ENCODE assay signal across 19 mouse cellular contexts in the genomic region with DNA sequence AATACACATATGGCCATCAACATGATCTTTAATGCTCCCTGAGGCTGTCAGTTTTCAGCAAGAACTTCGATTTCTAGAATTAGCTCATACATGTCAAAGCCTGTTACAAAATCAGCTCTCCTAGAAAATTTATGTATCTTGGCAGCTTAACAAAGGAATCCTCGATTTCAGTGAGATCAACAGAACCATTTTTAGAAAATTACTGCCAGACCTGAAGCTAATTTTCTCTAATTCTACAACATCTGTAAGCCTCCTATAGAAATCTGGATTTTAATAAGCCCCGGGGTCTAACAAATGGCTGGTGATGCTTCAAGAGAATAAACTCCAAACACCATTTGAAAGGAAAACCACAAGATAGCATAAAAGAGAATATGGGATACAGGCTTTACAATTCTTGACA.
A peak's percentile ranks its signal among the peaks of the same experiment; 100 is the strongest.
DNase-seq lines count a peak whose midpoint lies in the region; ATAC-seq lines count a peak whose summit lies in the region.
"Had no signal": no experiment of that assay in that cellular context is flagged by ENCODE, and none has a peak within 500 bp of the region (broad histone marks: within the 10 kb centered on the region; RNA-seq: fewer than 3 reads in every experiment).

No protein-coding gene starts in this region.

- no peaks in the 10 kb centered on the region for H3K36me3 ChIP-seq in hindbrain, embryonic 14.5 days (replicated peaks; ENCODE audit: control insufficient read depth, insufficient read depth)
- no peaks in the 10 kb centered on the region for H3K36me3 ChIP-seq in hindbrain, embryonic 16.5 days (ENCODE audit: control insufficient read depth, insufficient read depth, low read length)
- H3K36me3 ChIP-seq: heart, embryonic 15.5 days; kidney, embryonic 15.5 days; neural tube, embryonic 12.5 days had no signal

- H3K4me1 ChIP-seq in hindbrain, embryonic 14.5 days (replicated peaks; ENCODE audit: control insufficient read depth, insufficient read depth, low read length): no peaks in the 10 kb centered on the region
- no peaks in the 10 kb centered on the region for H3K4me1 ChIP-seq in hindbrain, embryonic 16.5 days (ENCODE audit: control insufficient read depth, insufficient read depth, low read depth, low read length)
- H3K4me1 ChIP-seq: heart, embryonic 15.5 days; kidney, embryonic 15.5 days; neural tube, embryonic 12.5 days had no signal

- H3K27me3 ChIP-seq in hindbrain, embryonic 14.5 days (ENCODE audit: control insufficient read depth, insufficient read depth, low read length): no peaks in the 10 kb centered on the region
- H3K27me3 ChIP-seq in hindbrain, embryonic 16.5 days (replicated peaks; ENCODE audit: control insufficient read depth, insufficient read depth, low read length): no peaks in the 10 kb centered on the region
- H3K27me3 ChIP-seq: heart, embryonic 15.5 days; kidney, embryonic 15.5 days; neural tube, embryonic 12.5 days had no signal

- no peaks in the 10 kb centered on the region for H3K9me3 ChIP-seq in hindbrain, embryonic 14.5 days (ENCODE audit: control insufficient read depth, low read length)
- H3K9me3 ChIP-seq in hindbrain, embryonic 16.5 days (ENCODE audit: control insufficient read depth, low read length): no peaks in the 10 kb centered on the region
- H3K9me3 ChIP-seq: heart, embryonic 15.5 days; kidney, embryonic 15.5 days; neural tube, embryonic 12.5 days had no signal

- no peak overlapping the region for H3K4me3 ChIP-seq in hindbrain, embryonic 14.5 days (replicated peaks; ENCODE audit: low read length)
- no peak overlapping the region for H3K4me3 ChIP-seq in hindbrain, embryonic 16.5 days (ENCODE audit: low read length)
- H3K4me3 ChIP-seq: heart, embryonic 15.5 days; kidney, embryonic 15.5 days; neural tube, embryonic 12.5 days had no signal

- H3K4me2 ChIP-seq in hindbrain, embryonic 14.5 days (replicated peaks): no peak overlapping the region
- H3K4me2 ChIP-seq in hindbrain, embryonic 16.5 days (ENCODE audit: low read length): no peak overlapping the region
- H3K4me2 ChIP-seq: heart, embryonic 15.5 days; kidney, embryonic 15.5 days; neural tube, embryonic 12.5 days had no signal

- H3K9ac ChIP-seq in hindbrain, embryonic 14.5 days: no peak overlapping the region
- H3K9ac ChIP-seq in hindbrain, embryonic 16.5 days (ENCODE audit: low read depth, low read length): no peak overlapping the region
- H3K9ac ChIP-seq: heart, embryonic 15.5 days; kidney, embryonic 15.5 days; neural tube, embryonic 12.5 days had no signal

- peak overlapping the region; percentile 43; the same call in 1 of the 2 replicates for H3K27ac ChIP-seq in hindbrain, embryonic 14.5 days
- H3K27ac ChIP-seq in hindbrain, embryonic 16.5 days (ENCODE audit: low read depth, low read length): no peak overlapping the region
- H3K27ac ChIP-seq: heart, embryonic 15.5 days; kidney, embryonic 15.5 days; neural tube, embryonic 12.5 days had no signal

- no peak for ATAC-seq in hindbrain, embryonic 14.5 days (ENCODE audit: low FRiP score)
- no peak for ATAC-seq in hindbrain, embryonic 16.5 days
- ATAC-seq: intestine, postnatal 0 days had no signal

- DNase-seq in hindbrain, embryonic 14.5 days (ENCODE audit: low spot score): no peak
- DNase-seq in MN1 (ENCODE audit: low spot score) (peak; percentile 28), NIH3T3 (ENCODE audit: low read depth) (peak; percentile 17)
- peak; percentile 8 for DNase-seq in gonadal fat pad, adult 2 months (ENCODE audit: low read depth)
- DNase-seq in kidney, postnatal 25 days: no peak
- no peak for DNase-seq in gastrocnemius, postnatal 25 days
- no peak for DNase-seq in urinary bladder, postnatal 4 days (ENCODE audit: low spot score in 2 of 2)
- DNase-seq: adrenal gland, postnatal 36 days; cerebellum, adult 18-20 months; cerebellum, postnatal 14 days; gastrocnemius, postnatal 36 days; heart, postnatal 4 days; left cerebral cortex, postnatal 4 days; lung, postnatal 4 days had no signal

- 64% methylated on average over 3 of the region's 3 CpGs for WGBS in hindbrain, embryonic 14.5 days
- WGBS in hindbrain, embryonic 16.5 days: 58% methylated on average over 3 of the region's 3 CpGs

Comparison
In these comparisons a context has a peak if more than half of its experiments do, and no peak if none do; other contexts are left out.
1. DNase-seq: peak in MN1 (single experiment), NIH3T3 (single experiment) and gonadal fat pad, adult 2 months (single experiment); none in hindbrain, embryonic 14.5 days (single experiment), kidney, postnatal 25 days (0 of 2), gastrocnemius, postnatal 25 days (single experiment) and urinary bladder, postnatal 4 days (0 of 2).